Mouse (Mus musculus): ENCODE measurements around the gene Zfx. TPM values are rescaled to one million over a fixed set of nuclear protein-coding genes. Genes with fewer than 3 reads are reported as not detected.

Gene Zfx
- 24.9 and 44.1 TPM in 2 replicates for polyA plus RNA-seq (2014; fragmentation: Nextera tagmentation; extraction: Ambion mirVana)

- Histone ChIP-seq H3K9me3 (ENCODE audit: control insufficient read depth, low read length) (no peaks in the 10 kb centered on the region), H3K27ac (ENCODE audit: low read depth, low read length) (peak within 1 kb of the TSS; percentile 100), H3K27me3 (ENCODE audit: control insufficient read depth, insufficient read depth, low read length) (peaks cover 5% of the 10 kb centered on the region; the same call in 1 of the 2 replicates), H3K4me1 (ENCODE audit: control insufficient read depth, insufficient read depth, low read length) (no peaks in the 10 kb centered on the region; the same call in 1 of the 2 replicates), H3K4me2 (replicated peaks; ENCODE audit: low read depth, low read length) (peak within 1 kb of the TSS; percentile 35), H3K36me3 (ENCODE audit: control insufficient read depth, insufficient read depth, low read length) (no peaks in the 10 kb centered on the region), H3K9ac (ENCODE audit: low read depth, low read length) (peak within 1 kb of the TSS; percentile 90), H3K4me3 (ENCODE audit: low read length) (peak within 1 kb of the TSS; percentile 57)
- WGBS: 42% methylated on average over 44 of the region's 82 CpGs
- peak; percentile 91 for ATAC-seq (ENCODE audit: low FRiP score, low TSS enrichment)
These were observed at the start of gene Zfx for GRCm38 (mm10) chrX:94123059-94123839. Gene Zfx, minus strand, starts transcription at chrX:94123702.

- Histone ChIP-seq H3K27ac (ENCODE audit: low read depth, low read length) (no peak overlapping the region), H3K9me3 (ENCODE audit: control insufficient read depth, low read length) (no peaks in the 10 kb centered on the region), H3K4me2 (replicated peaks; ENCODE audit: low read depth, low read length) (no peak overlapping the region), H3K27me3 (ENCODE audit: control insufficient read depth, insufficient read depth, low read length) (no peaks in the 10 kb centered on the region), H3K36me3 (ENCODE audit: control insufficient read depth, insufficient read depth, low read length) (no peaks in the 10 kb centered on the region), H3K9ac (ENCODE audit: low read depth, low read length) (no peak overlapping the region), H3K4me1 (ENCODE audit: control insufficient read depth, insufficient read depth, low read length) (no peaks in the 10 kb centered on the region), H3K4me3 (ENCODE audit: low read length) (no peak overlapping the region)
- no peak for ATAC-seq (ENCODE audit: low FRiP score, low TSS enrichment)
- whole genome bisulfite sequencing: 81% methylated on average over 6 of the region's 6 CpGs
These were observed 45.8 kb upstream of the Zfx start for GRCm38 (mm10) chrX:94169348-94169747.

- peaks cover 4% of the 10 kb centered on the region; the same call in 1 of the 2 replicates for H3K27me3 ChIP-seq (ENCODE audit: control insufficient read depth, insufficient read depth, low read length)
- no peak overlapping the region for H3K9ac ChIP-seq (ENCODE audit: low read depth, low read length)
- H3K4me1 ChIP-seq (ENCODE audit: control insufficient read depth, insufficient read depth, low read length): no peaks in the 10 kb centered on the region
- no peak overlapping the region for H3K4me3 ChIP-seq (ENCODE audit: low read length)
- H3K9me3 ChIP-seq (ENCODE audit: control insufficient read depth, low read length): no peaks in the 10 kb centered on the region
- no peak for ATAC-seq (ENCODE audit: low FRiP score, low TSS enrichment)
- no peak overlapping the region for H3K27ac ChIP-seq (ENCODE audit: low read depth, low read length)
- no peak overlapping the region for H3K4me2 ChIP-seq (replicated peaks; ENCODE audit: low read depth, low read length)
- WGBS: 44% methylated on average over 11 of the region's 11 CpGs
- H3K36me3 ChIP-seq (ENCODE audit: control insufficient read depth, insufficient read depth, low read length): no peaks in the 10 kb centered on the region
These were observed 28.8 kb upstream of the Zfx start for GRCm38 (mm10) chrX:94152251-94152830.

DNA sequence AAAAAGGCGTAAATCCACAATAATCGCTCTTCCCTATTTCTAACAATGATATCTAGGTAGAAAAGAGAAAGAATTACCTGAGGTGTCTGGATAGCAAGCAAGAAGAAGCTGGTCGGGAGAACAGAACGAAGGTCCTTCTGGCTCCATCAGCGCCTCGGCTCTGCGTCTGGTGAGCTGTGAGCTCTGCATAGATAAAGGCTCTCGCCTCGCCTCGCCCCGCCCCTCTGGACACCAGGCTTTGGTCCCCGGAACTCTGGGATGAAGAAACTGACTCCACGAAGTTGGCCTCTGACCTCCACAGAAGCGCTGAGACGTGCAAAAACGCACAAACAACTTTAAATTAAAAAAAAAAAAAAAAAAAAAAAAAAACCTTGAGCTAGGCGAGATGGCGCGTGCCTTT is 27.0 kb upstream of the Zfx start:
- no peaks in the 10 kb centered on the region for H3K9me3 ChIP-seq (ENCODE audit: control insufficient read depth, low read length)
- no peaks in the 10 kb centered on the region for H3K4me1 ChIP-seq (ENCODE audit: control insufficient read depth, insufficient read depth, low read length)
- H3K4me2 ChIP-seq (replicated peaks; ENCODE audit: low read depth, low read length): no peak overlapping the region
- H3K9ac ChIP-seq (ENCODE audit: low read depth, low read length): no peak overlapping the region
- peaks cover 8% of the 10 kb centered on the region; the same call in 1 of the 2 replicates for H3K27me3 ChIP-seq (ENCODE audit: control insufficient read depth, insufficient read depth, low read length)
- H3K27ac ChIP-seq (ENCODE audit: low read depth, low read length): no peak overlapping the region
- ATAC-seq (ENCODE audit: low FRiP score, low TSS enrichment): no peak
- no peak overlapping the region for H3K4me3 ChIP-seq (ENCODE audit: low read length)
- no peaks in the 10 kb centered on the region for H3K36me3 ChIP-seq (ENCODE audit: control insufficient read depth, insufficient read depth, low read length)
- WGBS: 84% methylated on average over 19 of the region's 19 CpGs

GRCm38 (mm10) chrX:94142004-94142771 is 18.7 kb upstream of the Zfx start:
- Histone ChIP-seq H3K36me3 (ENCODE audit: control insufficient read depth, insufficient read depth, low read length) (no peaks in the 10 kb centered on the region), H3K4me3 (ENCODE audit: low read length) (no peak overlapping the region), H3K4me1 (ENCODE audit: control insufficient read depth, insufficient read depth, low read length) (no peaks in the 10 kb centered on the region), H3K4me2 (replicated peaks; ENCODE audit: low read depth, low read length) (no peak overlapping the region), H3K27me3 (ENCODE audit: control insufficient read depth, insufficient read depth, low read length) (peaks cover 10% of the 10 kb centered on the region; the same call in 1 of the 2 replicates), H3K9me3 (ENCODE audit: control insufficient read depth, low read length) (no peaks in the 10 kb centered on the region), H3K9ac (ENCODE audit: low read depth, low read length) (no peak overlapping the region), H3K27ac (ENCODE audit: low read depth, low read length) (no peak overlapping the region)
- no peak for ATAC-seq (ENCODE audit: low FRiP score, low TSS enrichment)
- 66% methylated on average over 7 of the region's 7 CpGs for WGBS

DNA sequence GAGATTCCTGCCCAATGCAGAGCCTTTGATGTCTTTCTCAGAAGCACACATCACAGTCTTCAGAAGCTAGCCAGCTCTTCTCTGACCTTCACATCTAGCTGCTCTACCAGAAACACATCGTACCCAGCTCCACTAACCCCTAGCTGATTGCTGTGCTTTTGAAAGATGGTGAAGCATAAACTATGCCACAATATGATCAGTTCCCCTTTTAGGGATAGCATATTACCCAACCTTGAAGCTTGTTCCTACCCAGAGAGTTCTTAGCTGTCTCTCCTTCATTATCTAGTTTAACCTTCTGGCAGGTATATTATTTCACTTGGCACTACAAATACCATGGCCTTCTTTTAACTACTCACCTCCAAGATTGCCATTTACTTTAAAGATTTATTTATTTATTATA is 16.6 kb upstream of the Zfx start:
- H3K36me3 ChIP-seq (ENCODE audit: control insufficient read depth, insufficient read depth, low read length): no peaks in the 10 kb centered on the region
- no peak overlapping the region for H3K4me3 ChIP-seq (ENCODE audit: low read length)

DNA sequence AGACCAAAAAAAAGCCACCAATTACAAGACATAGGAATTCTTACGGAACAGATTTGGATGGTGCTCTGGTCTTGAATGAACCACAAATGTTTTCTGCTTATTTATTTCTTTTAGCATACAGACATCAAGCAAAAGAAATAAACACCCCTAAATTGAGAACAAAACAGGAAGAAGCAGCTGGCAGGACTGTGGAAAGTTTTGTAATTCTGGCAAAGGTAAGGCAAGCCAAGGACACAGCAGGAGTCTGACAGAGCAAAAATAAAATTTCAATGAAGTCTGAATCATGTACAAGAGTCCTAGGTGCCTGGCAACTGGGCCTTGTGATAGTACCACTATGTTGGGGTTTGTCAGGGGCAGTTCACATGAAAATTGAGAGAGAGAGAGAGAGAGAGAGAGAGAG is 14.8 kb upstream of the Zfx start:
- Histone ChIP-seq H3K9ac (ENCODE audit: low read depth, low read length) (no peak overlapping the region), H3K4me1 (ENCODE audit: control insufficient read depth, insufficient read depth, low read length) (no peaks in the 10 kb centered on the region), H3K9me3 (ENCODE audit: control insufficient read depth, low read length) (no peaks in the 10 kb centered on the region), H3K36me3 (ENCODE audit: control insufficient read depth, insufficient read depth, low read length) (no peaks in the 10 kb centered on the region), H3K27ac (ENCODE audit: low read depth, low read length) (no peak overlapping the region), H3K4me2 (replicated peaks; ENCODE audit: low read depth, low read length) (no peak overlapping the region), H3K27me3 (ENCODE audit: control insufficient read depth, insufficient read depth, low read length) (peaks cover 9% of the 10 kb centered on the region; the same call in 1 of the 2 replicates), H3K4me3 (ENCODE audit: low read length) (no peak overlapping the region)
- 84% methylated on average over 1 of the region's 1 CpGs for WGBS
- no peak for ATAC-seq (ENCODE audit: low FRiP score, low TSS enrichment)

More for the DNA sequence above, 16.6 kb upstream of the Zfx start:
- Histone ChIP-seq H3K4me2 (replicated peaks; ENCODE audit: low read depth, low read length) (no peak overlapping the region), H3K27ac (ENCODE audit: low read depth, low read length) (no peak overlapping the region), H3K27me3 (ENCODE audit: control insufficient read depth, insufficient read depth, low read length) (peaks cover 8% of the 10 kb centered on the region; the same call in 1 of the 2 replicates), H3K9ac (ENCODE audit: low read depth, low read length) (no peak overlapping the region), H3K9me3 (ENCODE audit: control insufficient read depth, low read length) (no peaks in the 10 kb centered on the region), H3K4me1 (ENCODE audit: control insufficient read depth, insufficient read depth, low read length) (no peaks in the 10 kb centered on the region)
- WGBS: 79% methylated on average over 1 of the region's 1 CpGs
- no peak for ATAC-seq (ENCODE audit: low FRiP score, low TSS enrichment)

- 60% methylated on average over 4 of the region's 4 CpGs for WGBS
- no peak overlapping the region for H3K9ac ChIP-seq (ENCODE audit: low read depth, low read length)
- no peak overlapping the region for H3K4me3 ChIP-seq (ENCODE audit: low read length)
- H3K36me3 ChIP-seq (ENCODE audit: control insufficient read depth, insufficient read depth, low read length): no peaks in the 10 kb centered on the region
- no peak for ATAC-seq (ENCODE audit: low FRiP score, low TSS enrichment)
- H3K4me1 ChIP-seq (ENCODE audit: control insufficient read depth, insufficient read depth, low read length): no peaks in the 10 kb centered on the region
- H3K4me2 ChIP-seq (replicated peaks; ENCODE audit: low read depth, low read length): no peak overlapping the region
- no peak overlapping the region for H3K27ac ChIP-seq (ENCODE audit: low read depth, low read length)
- peaks cover 11% of the 10 kb centered on the region; the same call in 1 of the 2 replicates for H3K27me3 ChIP-seq (ENCODE audit: control insufficient read depth, insufficient read depth, low read length)
- H3K9me3 ChIP-seq (ENCODE audit: control insufficient read depth, low read length): no peaks in the 10 kb centered on the region
These were observed 11.6 kb upstream of the Zfx start for GRCm38 (mm10) chrX:94135084-94135483.

All from kidney, embryonic 14.5 days (tissue).